Mouse (Mus musculus): ENCODE data around the gene Misp. TPM values are rescaled to one million over a fixed set of nuclear protein-coding genes. Genes with fewer than 3 reads are reported as not detected.

Misp gene
- polyA plus RNA-seq, 1 experiment from 2014 or later = 9.0 TPM

GRCm38 (mm10) chr10:79792339-79793040 lies 28.3 kb upstream of the Misp start:
- H3K9ac ChIP-seq (ENCODE audit: low read depth, low read length) = no peak overlapping the region
- H3K27ac ChIP-seq (ENCODE audit: low read depth, low read length) = peak overlapping the region; percentile 94; the same call in 1 of the 2 replicates
- H3K4me1 ChIP-seq (ENCODE audit: control insufficient read depth, insufficient read depth, low read length) = peaks cover 26% of the 10 kb centered on the region
- no peak overlapping the region for H3K4me3 ChIP-seq (ENCODE audit: low read length)
- WGBS = 73% methylated on average over 5 of the region's 5 CpGs
- H3K36me3 ChIP-seq (ENCODE audit: control insufficient read depth, insufficient read depth, low read length) = no peaks in the 10 kb centered on the region
- H3K4me2 ChIP-seq (replicated peaks; ENCODE audit: low read depth, low read length) = no peak overlapping the region
- H3K27me3 ChIP-seq (ENCODE audit: control insufficient read depth, insufficient read depth, low read length) = no peaks in the 10 kb centered on the region
- H3K9me3 ChIP-seq (ENCODE audit: control insufficient read depth, low read length) = no peaks in the 10 kb centered on the region
- no peak for ATAC-seq (ENCODE audit: low FRiP score, low TSS enrichment)

- 6% methylated on average over 41 of the region's 51 CpGs for WGBS
- H3K36me3 ChIP-seq (ENCODE audit: control insufficient read depth, insufficient read depth, low read length) = no peaks in the 10 kb centered on the region
- H3K4me1 ChIP-seq (ENCODE audit: control insufficient read depth, insufficient read depth, low read length) = peaks cover 31% of the 10 kb centered on the region
- no peaks in the 10 kb centered on the region for H3K27me3 ChIP-seq (ENCODE audit: control insufficient read depth, insufficient read depth, low read length)
- H3K4me3 ChIP-seq (ENCODE audit: low read length) = peak within 1 kb of the TSS; percentile 93
- peak within 1 kb of the TSS; percentile 69 for H3K4me2 ChIP-seq (replicated peaks; ENCODE audit: low read depth, low read length)
- peak within 1 kb of the TSS; percentile 94 for H3K27ac ChIP-seq (ENCODE audit: low read depth, low read length)
- no peaks in the 10 kb centered on the region for H3K9me3 ChIP-seq (ENCODE audit: control insufficient read depth, low read length)
- H3K9ac ChIP-seq (ENCODE audit: low read depth, low read length) = peak within 1 kb of the TSS; percentile 96
- ATAC-seq (ENCODE audit: low FRiP score, low TSS enrichment) = peak; percentile 73
These were observed 27.6 kb upstream of the Misp start, which contains the start of gene Palm for GRCm38 (mm10) chr10:79793051-79793737. TSS of gene Palm (plus strand) at chr10:79793572.

- Histone ChIP-seq H3K4me3 (ENCODE audit: low read length) (peak overlapping the region; percentile 93), H3K9ac (ENCODE audit: low read depth, low read length) (peak overlapping the region; percentile 96), H3K4me2 (replicated peaks; ENCODE audit: low read depth, low read length) (peak overlapping the region; percentile 69), H3K36me3 (ENCODE audit: control insufficient read depth, insufficient read depth, low read length) (no peaks in the 10 kb centered on the region), H3K9me3 (ENCODE audit: control insufficient read depth, low read length) (no peaks in the 10 kb centered on the region), H3K27me3 (ENCODE audit: control insufficient read depth, insufficient read depth, low read length) (no peaks in the 10 kb centered on the region), H3K27ac (ENCODE audit: low read depth, low read length) (peak overlapping the region; percentile 94), H3K4me1 (ENCODE audit: control insufficient read depth, insufficient read depth, low read length) (peaks cover 34% of the 10 kb centered on the region)
- peak; percentile 18 for ATAC-seq (ENCODE audit: low FRiP score, low TSS enrichment)
- WGBS = 2% methylated on average over 34 of the region's 38 CpGs
These were observed 26.9 kb upstream of the Misp start for GRCm38 (mm10) chr10:79793738-79794490.

- Histone ChIP-seq H3K27ac (ENCODE audit: low read depth, low read length) (peak overlapping the region; percentile 94), H3K9ac (ENCODE audit: low read depth, low read length) (peak overlapping the region; percentile 96), H3K4me3 (ENCODE audit: low read length) (peak overlapping the region; percentile 93), H3K9me3 (ENCODE audit: control insufficient read depth, low read length) (no peaks in the 10 kb centered on the region), H3K27me3 (ENCODE audit: control insufficient read depth, insufficient read depth, low read length) (no peaks in the 10 kb centered on the region), H3K4me1 (ENCODE audit: control insufficient read depth, insufficient read depth, low read length) (peaks cover 34% of the 10 kb centered on the region), H3K4me2 (replicated peaks; ENCODE audit: low read depth, low read length) (peak overlapping the region; percentile 69), H3K36me3 (ENCODE audit: control insufficient read depth, insufficient read depth, low read length) (no peaks in the 10 kb centered on the region)
- 7% methylated on average over 10 of the region's 10 CpGs for WGBS
- ATAC-seq (ENCODE audit: low FRiP score, low TSS enrichment) = peak; percentile 42
These were observed 26.3 kb upstream of the Misp start for GRCm38 (mm10) chr10:79794491-79794931.

- Histone ChIP-seq H3K36me3 (ENCODE audit: control insufficient read depth, insufficient read depth, low read length) (no peaks in the 10 kb centered on the region), H3K27me3 (ENCODE audit: control insufficient read depth, insufficient read depth, low read length) (no peaks in the 10 kb centered on the region), H3K9me3 (ENCODE audit: control insufficient read depth, low read length) (no peaks in the 10 kb centered on the region), H3K9ac (ENCODE audit: low read depth, low read length) (no peak overlapping the region), H3K4me1 (ENCODE audit: control insufficient read depth, insufficient read depth, low read length) (peaks cover 34% of the 10 kb centered on the region), H3K27ac (ENCODE audit: low read depth, low read length) (no peak overlapping the region), H3K4me3 (ENCODE audit: low read length) (no peak overlapping the region), H3K4me2 (replicated peaks; ENCODE audit: low read depth, low read length) (no peak overlapping the region)
- ATAC-seq (ENCODE audit: low FRiP score, low TSS enrichment) = no peak
- 98% methylated on average over 3 of the region's 3 CpGs for WGBS
These were observed 24.9 kb upstream of the Misp start for GRCm38 (mm10) chr10:79795905-79796304.

GRCm38 (mm10) chr10:79797326-79797725 lies 23.5 kb upstream of the Misp start:
- WGBS = 32% methylated on average over 15 of the region's 15 CpGs
- Histone ChIP-seq H3K27me3 (ENCODE audit: control insufficient read depth, insufficient read depth, low read length) (no peaks in the 10 kb centered on the region), H3K27ac (ENCODE audit: low read depth, low read length) (0 out of 2 replicates have a peak overlapping the region, but pooled peaks have one; percentile 3), H3K4me2 (replicated peaks; ENCODE audit: low read depth, low read length) (no peak overlapping the region), H3K9ac (ENCODE audit: low read depth, low read length) (no peak overlapping the region), H3K4me3 (ENCODE audit: low read length) (no peak overlapping the region), H3K4me1 (ENCODE audit: control insufficient read depth, insufficient read depth, low read length) (peaks cover 47% of the 10 kb centered on the region), H3K36me3 (ENCODE audit: control insufficient read depth, insufficient read depth, low read length) (no peaks in the 10 kb centered on the region), H3K9me3 (ENCODE audit: control insufficient read depth, low read length) (no peaks in the 10 kb centered on the region)
- ATAC-seq (ENCODE audit: low FRiP score, low TSS enrichment) = no peak

GRCm38 (mm10) chr10:79798289-79798928 lies 22.4 kb upstream of the Misp start:
- Histone ChIP-seq H3K27ac (ENCODE audit: low read depth, low read length) (no peak overlapping the region), H3K4me1 (ENCODE audit: control insufficient read depth, insufficient read depth, low read length) (peaks cover 53% of the 10 kb centered on the region), H3K36me3 (ENCODE audit: control insufficient read depth, insufficient read depth, low read length) (no peaks in the 10 kb centered on the region), H3K4me2 (replicated peaks; ENCODE audit: low read depth, low read length) (no peak overlapping the region), H3K27me3 (ENCODE audit: control insufficient read depth, insufficient read depth, low read length) (no peaks in the 10 kb centered on the region), H3K9me3 (ENCODE audit: control insufficient read depth, low read length) (no peaks in the 10 kb centered on the region), H3K4me3 (ENCODE audit: low read length) (no peak overlapping the region), H3K9ac (ENCODE audit: low read depth, low read length) (no peak overlapping the region)
- WGBS = 80% methylated on average over 12 of the region's 12 CpGs
- ATAC-seq (ENCODE audit: low FRiP score, low TSS enrichment) = no peak

- Histone ChIP-seq H3K4me2 (replicated peaks; ENCODE audit: low read depth, low read length) (no peak overlapping the region), H3K36me3 (ENCODE audit: control insufficient read depth, insufficient read depth, low read length) (no peaks in the 10 kb centered on the region), H3K4me1 (ENCODE audit: control insufficient read depth, insufficient read depth, low read length) (peaks cover 61% of the 10 kb centered on the region), H3K27ac (ENCODE audit: low read depth, low read length) (no peak overlapping the region), H3K9me3 (ENCODE audit: control insufficient read depth, low read length) (no peaks in the 10 kb centered on the region), H3K27me3 (ENCODE audit: control insufficient read depth, insufficient read depth, low read length) (no peaks in the 10 kb centered on the region), H3K9ac (ENCODE audit: low read depth, low read length) (no peak overlapping the region), H3K4me3 (ENCODE audit: low read length) (no peak overlapping the region)
- 68% methylated on average over 11 of the region's 11 CpGs for WGBS
- no peak for ATAC-seq (ENCODE audit: low FRiP score, low TSS enrichment)
These were observed 20.3 kb upstream of the Misp start for GRCm38 (mm10) chr10:79800508-79800907.

All from kidney, embryonic 14.5 days (tissue).